19 mouse cellular contexts compared by ENCODE assay signal in genomic region chr2:67983563-67983962, GRCm38 (mm10).
DNase-seq lines count a peak whose midpoint lies in the region; ATAC-seq and TF ChIP-seq lines count a peak whose summit lies in the region.
"Had no signal": no experiment of that assay in that cellular context is flagged by ENCODE, and none has a peak within 500 bp of the region (broad histone marks: within the 10 kb centered on the region; RNA-seq: fewer than 3 reads in every experiment).

No protein-coding gene starts in this region.

- no peak overlapping the region for H3K9ac ChIP-seq in liver, adult 2 months (ENCODE audit: low read depth, low read length)
- no peak overlapping the region for H3K9ac ChIP-seq in liver, embryonic 12.5 days
- no peak overlapping the region for H3K9ac ChIP-seq in lung, postnatal 0 days (replicated peaks; ENCODE audit: low read depth)

- H3K4me1 ChIP-seq in liver, adult 2 months (ENCODE audit: control insufficient read depth, insufficient read depth, low read length): peaks cover 37% of the 10 kb centered on the region
- no peaks in the 10 kb centered on the region for H3K4me1 ChIP-seq in liver, embryonic 12.5 days
- H3K4me1 ChIP-seq in lung, postnatal 0 days (ENCODE audit: insufficient read depth, low read depth, low read length): no peaks in the 10 kb centered on the region

- H3K4me2 ChIP-seq in liver, embryonic 12.5 days: no peak overlapping the region
- no peak overlapping the region for H3K4me2 ChIP-seq in lung, postnatal 0 days (replicated peaks; ENCODE audit: low read depth, low read length)

- H3K36me3 ChIP-seq in liver, adult 2 months (ENCODE audit: control insufficient read depth, insufficient read depth, low read length): peaks cover 42% of the 10 kb centered on the region
- H3K36me3 ChIP-seq in liver, embryonic 12.5 days: no peaks in the 10 kb centered on the region
- no peaks in the 10 kb centered on the region for H3K36me3 ChIP-seq in lung, postnatal 0 days (ENCODE audit: insufficient read depth, low read length)
- H3K36me3 ChIP-seq: G1E had no signal

- no peak for TF ChIP-seq CTCF in liver, adult 2 months (IDR thresholded peaks at IDR 0.05; ENCODE audit: low read depth, low read length)
- TF ChIP-seq CTCF in lung, postnatal 0 days (IDR thresholded peaks at IDR 0.05): no peak

- peak; percentile 95 for DNase-seq in liver, adult 2 months (ENCODE audit: extremely low read depth, low read depth, low spot score)
- peak; percentile 20 for DNase-seq in lung, postnatal 0 days (ENCODE audit: low spot score)
- no peak for DNase-seq in lung, postnatal 4 days
- DNase-seq: adrenal gland, adult 2 months; adrenal gland, adult 8-10 months; adrenal gland, postnatal 10 days; adrenal gland, postnatal 14 days; adrenal gland, postnatal 25 days; adrenal gland, postnatal 36 days; B cell, adult 2 months; cerebellum, adult 11 months; cerebellum, adult 11-12 months; cerebellum, adult 18-20 months had no signal

- H3K9me3 ChIP-seq in liver, embryonic 12.5 days (replicated peaks): no peaks in the 10 kb centered on the region
- no peaks in the 10 kb centered on the region for H3K9me3 ChIP-seq in lung, postnatal 0 days (ENCODE audit: low read length)

- no peak for ATAC-seq in liver, embryonic 12.5 days
- ATAC-seq in lung, postnatal 0 days: no peak
- ATAC-seq: activated CD4-positive, CD25-positive, alpha-beta regulatory T cell, adult 4 months; CD4-positive, CD25-positive, alpha-beta regulatory T cell, adult 4 months; Patski had no signal

- H3K4me3 ChIP-seq in liver, adult 2 months (ENCODE audit: insufficient read depth, low read depth, low read length): no peak overlapping the region
- no peak overlapping the region for H3K4me3 ChIP-seq in liver, embryonic 12.5 days
- H3K4me3 ChIP-seq in lung, postnatal 0 days (ENCODE audit: low read depth, low read length): no peak overlapping the region

- peak overlapping the region; percentile 80 for H3K27ac ChIP-seq in liver, adult 2 months (replicated peaks; ENCODE audit: insufficient read depth, low read depth, low read length)
- H3K27ac ChIP-seq in liver, embryonic 12.5 days: no peak overlapping the region
- no peak overlapping the region for H3K27ac ChIP-seq in lung, postnatal 0 days (ENCODE audit: low read length)

- no peaks in the 10 kb centered on the region for H3K27me3 ChIP-seq in liver, adult 2 months (ENCODE audit: control insufficient read depth, insufficient read depth, low read length)
- H3K27me3 ChIP-seq in liver, embryonic 12.5 days (replicated peaks): no peaks in the 10 kb centered on the region
- no peaks in the 10 kb centered on the region for H3K27me3 ChIP-seq in lung, postnatal 0 days (replicated peaks; ENCODE audit: insufficient read depth, low read length)
- H3K27me3 ChIP-seq: CH12.LX, Patski had no signal

- TF ChIP-seq EP300 in lung, postnatal 0 days (IDR thresholded peaks at IDR 0.05): no peak

- H3K79me2 ChIP-seq in liver, adult 2 months (ENCODE audit: control insufficient read depth, insufficient read depth, low read length): no peaks in the 10 kb centered on the region

- TF ChIP-seq POLR2A in liver, adult 2 months (IDR thresholded peaks at IDR 0.05; ENCODE audit: extremely low read depth, insufficient read depth, low read length): no peak

- 25% methylated on average over 3 of the region's 3 CpGs for WGBS in liver, adult 2 months
- WGBS in liver, embryonic 12.5 days (ENCODE audit: insufficient replicate concordance): 75% methylated on average over 3 of the region's 3 CpGs
- 62% methylated on average over 3 of the region's 3 CpGs for WGBS in lung, postnatal 0 days

Comparison
In these comparisons a context has a peak if more than half of its experiments do, and no peak if none do; other contexts are left out.
1. DNase-seq: peak in liver, adult 2 months (single experiment) and lung, postnatal 0 days (single experiment); none in lung, postnatal 4 days (0 of 2).